Mouse (Mus musculus) kidney, adult 2 months (tissue): Measurements from ENCODE around the gene Hoxc6. TPM values are rescaled to one million over a fixed set of nuclear protein-coding genes. Genes with fewer than 3 reads are reported as not detected.
A peak's percentile ranks its signal among the peaks of the same experiment; 100 is the strongest.

ENCODE experiments used
- DNase-seq: peaks from one replicate; pipeline ENCODE4 v3.0.0; 2021
- H3K27ac ChIP-seq: fragments of 200-500 bp; 2 replicates; pipeline ENCODE4 v1.5.1; 2012; ENCODE audit warnings: low read depth, low read length, control low read depth, inconsistent platforms; ENCODE audit not compliant: insufficient read depth
- H3K27me3 ChIP-seq: fragments of 200-500 bp; replicated peaks from 2 replicates; pipeline ENCODE4 v1.6.1; 2012; ENCODE audit warnings: mild to moderate bottlenecking, moderate library complexity, low read length, inconsistent platforms; ENCODE audit not compliant: control insufficient read depth, insufficient read depth
- H3K36me3 ChIP-seq: fragments of 200-500 bp; 2 replicates; pipeline ENCODE4 v1.6.1; 2012; ENCODE audit warnings: mild to moderate bottlenecking, moderate library complexity, low read length, inconsistent platforms; ENCODE audit not compliant: control insufficient read depth, insufficient read depth
- H3K4me1 ChIP-seq: fragments of 200-500 bp; 2 replicates; pipeline ENCODE4 v1.6.1; 2011; ENCODE audit warnings: low read length; ENCODE audit not compliant: control insufficient read depth, insufficient read depth
- H3K4me3 ChIP-seq: fragments of 200-500 bp; 2 replicates; pipeline ENCODE4 v1.5.1; 2011; ENCODE audit warnings: mild to moderate bottlenecking, low read depth, low read length, control low read depth; ENCODE audit not compliant: insufficient read depth
- CTCF ChIP-seq: fragments of 200-500 bp; conservative IDR thresholded peaks from 2 replicates; pipeline ENCODE4 v1.5.1; 2011; ENCODE audit warnings: low read depth, mild to moderate bottlenecking, control low read depth, low read length, moderate library complexity, mixed read lengths; ENCODE audit not compliant: insufficient read depth, insufficient read length
- POLR2A ChIP-seq: fragments of 200-500 bp; IDR thresholded peaks from one replicate; pipeline ENCODE4 v1.6.1; 2011; ENCODE audit warnings: low read depth, low read length, control low read depth
- WGBS: fragments of 180-500 bp; shearing (Covaris S2); methylation state at CpG from one replicate; pipeline ENCODE4 v1.1.7; 2018; 5-methylcytosine and 5-hydroxymethylcytosine counted together
- polyA plus RNA-seq: library from polyadenylated mRNA; depleted of rRNA; stranded (reverse); fragments of >200 nt; gene quantifications from 2 replicates; pipeline ENCODE4 v1.2.3, GENCODE M21; 2012

The Hoxc6 gene
- polyA plus RNA-seq, 1 experiment, result 25.4 TPM

DNA sequence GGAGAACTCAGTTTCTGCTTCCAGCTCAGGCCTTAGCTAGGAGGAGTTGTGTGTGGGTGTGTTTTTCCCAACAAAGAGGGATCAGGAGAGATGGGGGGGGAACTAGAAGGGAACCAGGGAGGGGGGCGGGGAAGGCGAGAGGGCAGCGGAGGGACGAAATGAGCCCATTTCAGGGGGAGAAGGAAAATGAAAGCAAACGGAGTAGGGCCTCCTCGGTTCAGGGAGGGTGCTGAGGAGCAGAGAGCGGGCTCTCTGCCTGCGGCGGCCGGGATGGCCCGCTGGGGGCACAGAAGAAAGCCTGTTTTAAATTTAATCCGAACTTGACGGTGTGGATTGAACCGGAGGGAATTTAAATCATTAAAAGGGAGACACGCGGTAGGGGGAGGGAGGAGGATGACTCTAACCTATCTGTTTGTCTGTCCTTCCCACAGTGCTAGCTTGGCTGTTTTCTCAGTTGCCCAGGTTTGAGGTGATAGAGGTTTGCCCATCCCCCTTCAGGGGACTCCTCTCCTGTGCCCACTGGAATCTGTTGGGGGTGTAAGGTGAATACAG lies 20.6 kb upstream of the Hoxc6 start:
- H3K27ac ChIP-seq, result peak overlapping the region; percentile 64
- TF ChIP-seq CTCF (no peak), POLR2A (no peak)
- H3K27me3 ChIP-seq, result no peaks in the 10 kb centered on the region
- no peaks in the 10 kb centered on the region for H3K36me3 ChIP-seq
- 13% methylated on average over 16 of the region's 16 CpGs for WGBS
- peak overlapping the region; percentile 47 for H3K4me3 ChIP-seq
- no peak for DNase-seq
- H3K4me1 ChIP-seq, result peaks cover 11% of the 10 kb centered on the region

DNA sequence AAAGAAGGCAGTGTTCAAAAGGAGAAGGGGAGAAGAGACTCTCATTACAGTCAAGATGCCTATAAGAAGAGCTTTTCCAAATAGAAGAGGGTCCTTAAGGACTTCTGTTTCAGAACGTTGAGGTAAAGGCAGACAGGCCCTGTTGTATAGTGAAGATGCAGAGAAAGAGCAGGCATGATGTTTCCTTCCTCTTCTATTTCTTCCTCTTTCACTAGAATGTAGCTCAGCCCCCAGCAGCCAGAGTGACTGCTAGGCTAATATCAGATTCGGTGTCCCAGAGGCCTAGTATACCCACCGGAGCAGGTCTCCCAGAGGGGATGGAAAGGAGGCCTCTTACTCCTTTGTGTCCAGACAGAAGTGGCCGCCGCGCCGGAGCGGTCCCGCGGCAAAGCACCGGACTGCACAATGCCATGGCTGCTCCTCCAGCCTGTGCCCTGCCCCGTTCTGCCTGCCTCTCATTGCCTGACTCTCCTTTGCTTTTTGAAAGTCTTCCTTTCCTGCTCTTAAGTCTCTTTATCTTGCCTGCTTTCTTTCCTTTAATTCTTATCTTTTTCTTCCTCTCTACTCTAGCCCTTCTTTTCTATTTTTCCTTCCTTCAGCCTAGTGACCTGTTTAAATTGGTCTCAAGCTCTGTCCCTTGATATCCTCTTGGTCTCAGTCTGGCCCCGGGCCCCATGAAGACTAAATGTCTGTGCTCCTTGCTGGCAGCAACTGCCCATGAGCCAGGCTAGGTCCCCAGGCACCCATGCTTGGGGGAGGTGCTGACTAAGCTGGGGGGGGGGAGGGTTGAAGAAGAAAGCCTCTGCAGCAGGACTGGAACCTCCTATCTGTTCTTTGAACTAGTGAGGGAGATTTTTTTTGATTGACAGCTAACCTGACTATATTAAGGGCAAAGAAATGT lies 19.2 kb upstream of the Hoxc6 start:
- WGBS, result 26% methylated on average over 13 of the region's 13 CpGs
- H3K4me1 ChIP-seq, result peaks cover 11% of the 10 kb centered on the region
- no peaks in the 10 kb centered on the region for H3K36me3 ChIP-seq
- TF ChIP-seq CTCF (no peak), POLR2A (no peak)
- peak overlapping the region; percentile 64 for H3K27ac ChIP-seq
- peak overlapping the region; percentile 34 for H3K4me3 ChIP-seq
- DNase-seq, result no peak
- no peaks in the 10 kb centered on the region for H3K27me3 ChIP-seq

DNA sequence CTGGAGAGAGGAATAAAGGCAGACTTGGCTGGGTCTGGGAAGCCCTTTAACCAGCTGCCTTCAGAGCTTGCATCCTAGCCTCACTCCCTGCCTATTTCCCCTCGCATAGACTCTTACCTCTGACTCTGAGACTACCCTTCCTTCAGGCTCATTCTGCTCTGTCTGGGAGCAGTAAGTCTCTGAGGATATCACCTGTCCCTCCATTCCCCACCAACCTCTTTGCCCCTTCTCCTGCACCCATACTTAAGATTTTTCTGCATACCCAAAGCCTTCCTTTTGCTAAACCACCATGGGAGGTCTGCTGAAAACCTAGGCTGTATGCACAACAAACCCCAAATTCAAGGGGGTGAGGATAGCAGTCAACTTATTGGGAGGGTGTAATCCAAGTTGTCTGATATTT lies 18.1 kb upstream of the Hoxc6 start:
- WGBS, result 33% methylated on average over 1 of the region's 1 CpGs
- H3K4me3 ChIP-seq, result no peak overlapping the region

DNA sequence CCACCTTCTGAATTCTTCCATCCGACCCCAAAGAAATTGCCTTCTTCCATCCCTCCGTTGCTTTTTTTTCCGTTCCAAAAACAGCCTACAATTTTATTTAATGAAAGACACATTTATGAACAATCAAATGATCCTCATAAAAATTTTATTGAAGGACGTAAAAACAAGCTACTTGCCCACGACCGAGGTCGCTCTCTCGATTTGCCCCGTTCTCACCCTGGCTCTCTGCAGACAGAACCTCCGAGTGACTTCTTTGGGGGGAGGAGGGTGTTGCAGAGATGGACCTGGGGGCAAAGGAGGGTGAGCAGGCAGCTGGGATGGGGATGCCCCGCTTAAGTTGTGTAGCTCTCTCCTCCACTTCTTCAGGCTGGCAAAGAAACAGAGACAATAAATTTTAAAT lies 17.7 kb upstream of the Hoxc6 start:
- 36% methylated on average over 11 of the region's 11 CpGs for WGBS
- Histone ChIP-seq H3K27me3 (no peaks in the 10 kb centered on the region), H3K4me1 (peaks cover 11% of the 10 kb centered on the region), H3K36me3 (no peaks in the 10 kb centered on the region), H3K4me3 (peak overlapping the region; percentile 84), H3K27ac (peak overlapping the region; percentile 47; the same call in 1 of the 2 replicates)
- TF ChIP-seq CTCF (no peak), POLR2A (no peak)
- no peak for DNase-seq

More for the DNA sequence above, 18.1 kb upstream of the Hoxc6 start:
- peaks cover 11% of the 10 kb centered on the region for H3K4me1 ChIP-seq
- peak overlapping the region; percentile 47; the same call in 1 of the 2 replicates for H3K27ac ChIP-seq
- TF ChIP-seq POLR2A (no peak), CTCF (no peak)
- no peaks in the 10 kb centered on the region for H3K36me3 ChIP-seq
- DNase-seq, result no peak
- H3K27me3 ChIP-seq, result no peaks in the 10 kb centered on the region

DNA sequence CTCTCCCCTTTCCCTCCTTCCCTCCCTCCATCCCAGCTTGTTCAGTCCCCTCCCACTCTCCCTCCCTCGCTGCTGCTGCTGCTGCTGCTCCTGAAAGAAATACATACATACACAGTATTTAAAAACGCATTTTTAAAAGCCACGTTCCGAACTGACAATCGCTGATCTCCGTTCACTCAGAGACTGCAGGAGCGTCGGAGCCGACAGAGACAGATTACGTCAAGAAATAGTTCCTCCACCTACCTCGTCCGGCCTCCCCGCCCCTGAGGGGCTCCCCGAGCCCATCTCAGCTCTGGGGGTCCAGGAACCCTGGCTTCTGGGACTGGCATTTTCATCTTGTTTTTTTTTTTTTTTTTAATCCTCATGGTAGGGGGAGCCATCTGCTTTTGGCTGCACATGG lies 17.1 kb upstream of the Hoxc6 start:
- H3K27ac ChIP-seq, result peak overlapping the region; percentile 42; the same call in 1 of the 2 replicates
- no peak for DNase-seq
- WGBS, result 5% methylated on average over 14 of the region's 14 CpGs
- H3K4me1 ChIP-seq, result peaks cover 11% of the 10 kb centered on the region
- H3K4me3 ChIP-seq, result peak overlapping the region; percentile 84
- no peaks in the 10 kb centered on the region for H3K27me3 ChIP-seq
- TF ChIP-seq CTCF (no peak), POLR2A (no peak)
- no peaks in the 10 kb centered on the region for H3K36me3 ChIP-seq

DNA sequence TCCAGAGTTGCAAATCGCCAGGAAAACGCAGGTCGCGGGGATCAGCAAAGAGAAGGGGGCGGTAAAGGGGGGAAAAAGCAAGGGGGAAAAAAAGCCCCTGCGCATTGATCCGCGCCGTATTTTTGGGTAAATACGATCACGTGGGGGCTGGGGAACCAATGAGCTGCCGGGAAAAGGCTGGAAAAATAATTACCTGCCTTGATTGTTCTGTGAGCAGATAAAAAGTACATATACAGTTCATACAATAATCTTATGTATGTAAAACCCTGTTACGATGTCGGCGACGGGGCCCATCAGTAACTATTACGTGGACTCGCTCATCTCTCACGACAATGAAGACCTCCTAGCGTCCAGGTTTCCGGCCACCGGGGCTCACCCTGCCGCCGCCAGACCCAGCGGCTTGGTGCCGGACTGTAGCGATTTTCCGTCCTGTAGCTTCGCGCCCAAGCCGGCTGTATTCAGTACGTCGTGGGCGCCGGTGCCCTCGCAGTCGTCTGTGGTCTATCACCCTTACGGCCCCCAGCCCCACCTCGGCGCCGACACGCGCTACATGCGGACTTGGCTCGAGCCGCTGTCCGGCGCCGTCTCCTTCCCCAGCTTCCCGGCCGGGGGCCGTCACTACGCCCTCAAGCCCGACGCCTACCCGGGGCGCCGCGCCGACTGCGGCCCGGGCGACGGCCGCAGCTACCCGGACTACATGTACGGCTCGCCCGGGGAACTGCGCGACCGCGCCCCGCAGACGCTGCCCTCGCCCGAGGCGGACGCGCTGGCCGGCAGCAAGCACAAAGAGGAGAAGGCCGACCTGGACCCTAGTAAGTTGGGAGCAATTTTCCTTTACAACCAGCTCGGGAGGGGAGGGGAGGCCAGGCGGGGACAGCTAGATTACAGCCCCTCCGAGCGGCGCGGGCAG lies 16.4 kb upstream of the Hoxc6 start:
- Histone ChIP-seq H3K36me3 (no peaks in the 10 kb centered on the region), H3K4me3 (peak overlapping the region; percentile 84), H3K27ac (peak overlapping the region; percentile 66), H3K4me1 (peaks cover 11% of the 10 kb centered on the region), H3K27me3 (no peaks in the 10 kb centered on the region)
- DNase-seq, result peak; percentile 72
- WGBS, result 2% methylated on average over 88 of the region's 88 CpGs
- TF ChIP-seq CTCF, result no peak
- TF ChIP-seq POLR2A, result no peak

DNA sequence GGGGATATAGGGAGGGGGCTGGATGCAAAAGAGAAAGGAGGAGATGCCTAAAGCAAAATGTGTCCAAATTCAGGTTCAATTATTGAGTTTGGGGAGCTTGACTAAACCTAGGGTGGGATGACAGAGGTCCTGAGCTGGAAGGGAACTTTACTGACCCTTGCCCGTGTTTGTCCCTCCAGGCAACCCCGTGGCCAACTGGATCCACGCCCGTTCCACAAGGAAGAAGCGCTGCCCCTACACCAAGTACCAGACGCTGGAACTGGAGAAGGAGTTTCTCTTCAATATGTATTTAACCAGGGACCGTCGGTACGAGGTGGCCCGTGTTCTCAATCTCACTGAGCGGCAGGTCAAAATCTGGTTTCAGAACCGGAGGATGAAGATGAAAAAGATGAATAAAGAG lies 14.3 kb upstream of the Hoxc6 start:
- WGBS, result 48% methylated on average over 12 of the region's 12 CpGs
- 0 out of 2 replicates have a peak overlapping the region, but pooled peaks have one; percentile 3 for H3K27ac ChIP-seq
- no peak for DNase-seq
- H3K4me3 ChIP-seq, result no peak overlapping the region
- H3K36me3 ChIP-seq, result no peaks in the 10 kb centered on the region
- H3K27me3 ChIP-seq, result no peaks in the 10 kb centered on the region
- TF ChIP-seq POLR2A, result no peak
- peaks cover 4% of the 10 kb centered on the region; the same call in 1 of the 2 replicates for H3K4me1 ChIP-seq
